Mouse (Mus musculus) testis, adult 2 months (tissue): ENCODE data around the gene Fstl3. TPM values are rescaled to one million over a fixed set of nuclear protein-coding genes. Genes with fewer than 3 reads are reported as not detected.
A peak's percentile ranks its signal among the peaks of the same experiment; 100 is the strongest.

Experiments used
- H3K27ac ChIP-seq: fragments of 200-500 bp; 2 replicates; pipeline ENCODE4 v1.5.1; 2012; ENCODE audit warnings: low read depth, low read length; ENCODE audit not compliant: control insufficient read depth, insufficient read depth
- H3K27me3 ChIP-seq: fragments of 200-500 bp; 2 replicates; pipeline ENCODE4 v1.6.1; 2012; ENCODE audit warnings: mild to moderate bottlenecking, low read length, moderate library complexity; ENCODE audit not compliant: control insufficient read depth, insufficient read depth
- H3K36me3 ChIP-seq: fragments of 200-500 bp; 2 replicates; pipeline ENCODE4 v1.6.1; 2012; ENCODE audit warnings: mild to moderate bottlenecking, low read length; ENCODE audit not compliant: control insufficient read depth, insufficient read depth
- H3K4me1 ChIP-seq: fragments of 200-500 bp; 2 replicates; pipeline ENCODE4 v1.6.1; 2012; ENCODE audit warnings: low read length; ENCODE audit not compliant: control insufficient read depth, insufficient read depth
- H3K4me3 ChIP-seq: fragments of 200-500 bp; 2 replicates; pipeline ENCODE4 v1.5.1; 2012; ENCODE audit warnings: low read depth, mild to moderate bottlenecking, low read length, moderate library complexity, mixed read lengths; ENCODE audit not compliant: control insufficient read depth
- CTCF ChIP-seq: fragments of 200-500 bp; IDR thresholded peaks from 2 replicates; pipeline ENCODE4 v1.5.1; 2012; ENCODE audit warnings: low read depth, mild to moderate bottlenecking, inconsistent platforms, low read length, moderate library complexity; ENCODE audit not compliant: control insufficient read depth, insufficient read depth, insufficient replicate concordance
- POLR2A ChIP-seq: fragments of 200-500 bp; IDR thresholded peaks from 2 replicates; pipeline ENCODE4 v1.6.1; 2012; ENCODE audit warnings: low read depth, mild to moderate bottlenecking, inconsistent platforms, low read length, moderate library complexity; ENCODE audit not compliant: control insufficient read depth
- polyA plus RNA-seq: library from polyadenylated mRNA; depleted of rRNA; stranded (reverse); fragments of >200 nt; gene quantifications from 2 replicates; pipeline ENCODE4 v1.2.3, GENCODE M21; 2012

Gene Fstl3
- polyA plus RNA-seq, 1 experiment: 16.1 TPM

GRCm38 (mm10) chr10:79818225-79818624, 41.2 kb downstream of the Fstl3 start:
- Histone ChIP-seq H3K36me3 (no peaks in the 10 kb centered on the region), H3K27me3 (no peaks in the 10 kb centered on the region)

GRCm38 (mm10) chr10:79819606-79820005, 42.5 kb downstream of the Fstl3 start:
- Histone ChIP-seq H3K27me3 (no peaks in the 10 kb centered on the region), H3K36me3 (no peaks in the 10 kb centered on the region), H3K4me3 (no peak overlapping the region), H3K4me1 (peaks cover 15% of the 10 kb centered on the region), H3K27ac (no peak overlapping the region)
- TF ChIP-seq POLR2A (no peak), CTCF (no peak)

More at GRCm38 (mm10) chr10:79818225-79818624, 41.2 kb downstream of the Fstl3 start:
- TF ChIP-seq POLR2A (no peak), CTCF (no peak)
- H3K4me3 ChIP-seq: no peak overlapping the region
- peaks cover 12% of the 10 kb centered on the region for H3K4me1 ChIP-seq
- H3K27ac ChIP-seq: no peak overlapping the region

DNA sequence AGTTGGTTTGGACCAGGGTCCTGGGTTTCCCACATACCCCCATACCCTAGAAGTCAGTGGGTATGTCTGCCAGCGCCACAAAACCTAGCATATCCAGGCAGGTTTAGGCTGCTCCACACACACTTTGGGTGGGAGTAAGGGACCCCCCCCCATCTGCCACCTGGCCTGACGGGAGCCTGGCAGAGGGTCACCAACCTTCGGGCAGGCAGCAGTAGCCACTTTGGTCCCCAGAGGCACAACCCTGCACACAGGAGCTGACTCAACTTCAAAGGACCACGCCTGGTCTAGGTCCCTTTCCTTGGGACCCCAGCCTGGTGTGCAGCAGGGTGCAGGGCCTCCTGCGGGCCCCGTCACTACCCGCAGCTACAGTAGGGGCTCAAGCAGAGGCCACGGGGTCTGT, 43.2 kb downstream of the Fstl3 start:
- Histone ChIP-seq H3K27ac (no peak overlapping the region), H3K27me3 (no peaks in the 10 kb centered on the region), H3K4me3 (no peak overlapping the region), H3K4me1 (peaks cover 17% of the 10 kb centered on the region), H3K36me3 (no peaks in the 10 kb centered on the region)
- TF ChIP-seq POLR2A: no peak
- TF ChIP-seq CTCF: no peak

DNA sequence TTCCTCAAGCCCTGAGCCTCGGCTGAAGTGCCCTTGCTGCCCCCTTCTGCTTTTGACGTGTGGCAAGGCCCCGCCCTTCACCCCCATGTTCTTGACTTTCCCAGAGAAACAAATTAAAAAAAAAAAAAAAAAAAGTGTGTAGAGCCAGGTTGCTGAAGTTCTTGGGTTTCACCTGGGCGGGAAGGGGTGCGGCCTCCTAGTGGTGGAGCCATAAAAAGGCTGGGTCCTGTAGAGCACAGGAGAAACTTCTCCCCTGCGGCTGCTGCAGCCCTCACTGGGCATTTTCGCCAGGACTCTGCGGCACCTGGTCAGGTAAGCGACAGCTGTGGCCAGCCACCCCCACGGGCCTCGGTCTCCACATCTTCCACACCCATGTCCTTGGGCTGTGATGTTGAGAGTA, 43.7 kb downstream of the Fstl3 start, which contains the start of gene Misp:
Misp (plus strand) TSS at position 208 of the 400 bp plus-strand sequence.
- H3K4me3 ChIP-seq: no peak within 1 kb of the TSS
- no peaks in the 10 kb centered on the region for H3K27me3 ChIP-seq
- no peaks in the 10 kb centered on the region for H3K36me3 ChIP-seq
- TF ChIP-seq POLR2A (no peak), CTCF (no peak)
- peaks cover 17% of the 10 kb centered on the region for H3K4me1 ChIP-seq
- no peak within 1 kb of the TSS for H3K27ac ChIP-seq

GRCm38 (mm10) chr10:79821731-79822130, 44.7 kb downstream of the Fstl3 start:
- H3K36me3 ChIP-seq: no peaks in the 10 kb centered on the region
- no peak overlapping the region for H3K27ac ChIP-seq
- TF ChIP-seq POLR2A (no peak), CTCF (no peak)
- H3K4me1 ChIP-seq: peaks cover 17% of the 10 kb centered on the region
- no peaks in the 10 kb centered on the region for H3K27me3 ChIP-seq
- H3K4me3 ChIP-seq: no peak overlapping the region

- Histone ChIP-seq H3K36me3 (no peaks in the 10 kb centered on the region), H3K4me1 (peaks cover 17% of the 10 kb centered on the region), H3K27me3 (no peaks in the 10 kb centered on the region), H3K27ac (no peak overlapping the region), H3K4me3 (peak overlapping the region; percentile 5; the same call in 1 of the 2 replicates)
- TF ChIP-seq POLR2A (no peak), CTCF (no peak)
Observed at GRCm38 (mm10) chr10:79822372-79822771, 45.3 kb downstream of the Fstl3 start.

- no peak overlapping the region for H3K4me3 ChIP-seq
- H3K4me1 ChIP-seq: peaks cover 17% of the 10 kb centered on the region
- H3K27ac ChIP-seq: no peak overlapping the region
- H3K36me3 ChIP-seq: no peaks in the 10 kb centered on the region
- TF ChIP-seq POLR2A: no peak
- TF ChIP-seq CTCF: no peak
- H3K27me3 ChIP-seq: no peaks in the 10 kb centered on the region
Observed at GRCm38 (mm10) chr10:79823011-79823410, 45.9 kb downstream of the Fstl3 start.

- Histone ChIP-seq H3K36me3 (no peaks in the 10 kb centered on the region), H3K4me1 (peaks cover 14% of the 10 kb centered on the region), H3K27me3 (no peaks in the 10 kb centered on the region), H3K27ac (no peak overlapping the region), H3K4me3 (no peak overlapping the region)
- no peak for TF ChIP-seq CTCF
- no peak for TF ChIP-seq POLR2A
Observed at GRCm38 (mm10) chr10:79824413-79824812, 47.3 kb downstream of the Fstl3 start.
